Mouse (Mus musculus): ENCODE results near the gene Fam170b. TPM values are rescaled to one million over a fixed set of nuclear protein-coding genes. Genes with fewer than 3 reads are reported as not detected.

The Fam170b gene
- polyA plus RNA-seq (2016; fragmentation: Nextera tagmentation; extraction: Ambion mirVana): not detected in 2 replicates

GRCm38 (mm10) chr14:32833847-32834246 lies at the start of gene Fam170b:
Gene Fam170b (plus strand): TSS chr14:32833962.
- Histone ChIP-seq H3K36me3 (no peaks in the 10 kb centered on the region), H3K9ac (no peak within 1 kb of the TSS), H3K27ac (no peak within 1 kb of the TSS), H3K9me3 (no peaks in the 10 kb centered on the region), H3K4me3 (no peak within 1 kb of the TSS), H3K4me1 (no peaks in the 10 kb centered on the region), H3K27me3 (no peaks in the 10 kb centered on the region), H3K4me2 (replicated peaks) (no peak within 1 kb of the TSS)
- ATAC-seq (ENCODE audit: insufficient number of reproducible peaks, insufficient read depth, low FRiP score, low TSS enrichment): no peak
- 70% methylated on average over 8 of the region's 8 CpGs for WGBS

DNA sequence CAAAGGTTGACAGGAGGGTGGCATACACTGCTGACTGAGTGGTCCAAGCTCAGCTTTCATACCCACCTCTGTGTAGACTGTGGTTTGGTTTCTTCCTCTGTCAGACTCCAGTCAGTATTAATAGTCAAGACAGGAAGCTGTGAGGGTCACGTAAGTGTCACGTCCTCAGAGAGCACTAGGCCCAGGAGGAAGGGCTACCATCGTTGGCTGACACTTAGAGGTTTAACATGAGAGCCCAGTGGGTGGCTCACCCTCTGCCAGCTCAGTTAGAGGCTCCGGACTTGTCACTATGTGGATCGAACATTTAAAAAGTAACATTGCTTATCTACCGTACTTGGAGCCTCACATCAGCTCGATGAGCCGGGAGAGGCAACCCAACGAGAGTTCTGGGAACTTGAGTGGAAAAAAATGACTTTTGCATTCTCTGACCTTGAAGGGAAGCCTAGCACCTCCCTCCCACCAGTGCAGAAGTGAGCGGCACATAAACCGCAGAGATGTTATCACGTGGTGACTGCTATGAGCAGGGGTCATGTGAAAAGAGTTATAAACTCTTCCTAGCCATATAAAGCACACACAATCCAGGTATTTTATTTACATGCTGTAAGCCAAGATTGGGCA lies 49.5 kb upstream of the Fam170b start:
- no peak overlapping the region for H3K4me3 ChIP-seq
- no peak overlapping the region for H3K9ac ChIP-seq
- no peaks in the 10 kb centered on the region for H3K36me3 ChIP-seq
- no peak overlapping the region for H3K27ac ChIP-seq
- H3K9me3 ChIP-seq: no peaks in the 10 kb centered on the region
- WGBS: 73% methylated on average over 12 of the region's 12 CpGs
- no peaks in the 10 kb centered on the region for H3K27me3 ChIP-seq
- ATAC-seq (ENCODE audit: insufficient number of reproducible peaks, insufficient read depth, low FRiP score, low TSS enrichment): no peak
- no peaks in the 10 kb centered on the region for H3K4me1 ChIP-seq
- no peak overlapping the region for H3K4me2 ChIP-seq (replicated peaks)

DNA sequence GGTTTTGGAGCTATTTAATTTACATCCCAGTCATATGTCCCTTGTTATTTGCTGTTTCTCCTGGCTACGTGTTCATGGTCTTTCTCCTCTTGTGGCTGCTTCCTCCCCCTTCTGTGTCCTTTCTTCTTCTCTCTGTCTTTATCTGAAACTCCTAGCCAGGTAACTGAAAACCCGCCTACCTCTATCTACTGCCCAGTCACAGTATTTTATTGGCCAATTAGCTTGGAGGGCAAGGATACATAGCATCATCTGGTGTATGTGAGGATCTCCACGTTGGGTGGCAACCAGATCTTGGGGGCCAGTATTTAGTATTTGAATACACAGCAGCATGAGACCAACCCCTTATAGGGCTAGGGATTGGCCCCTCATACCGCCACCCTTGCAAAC lies 49.0 kb upstream of the Fam170b start:
- no peaks in the 10 kb centered on the region for H3K4me1 ChIP-seq
- 82% methylated on average over 4 of the region's 4 CpGs for WGBS
- H3K4me3 ChIP-seq: no peak overlapping the region
- no peaks in the 10 kb centered on the region for H3K27me3 ChIP-seq
- no peaks in the 10 kb centered on the region for H3K36me3 ChIP-seq
- no peak overlapping the region for H3K9ac ChIP-seq
- H3K27ac ChIP-seq: no peak overlapping the region
- H3K9me3 ChIP-seq: no peaks in the 10 kb centered on the region
- ATAC-seq (ENCODE audit: insufficient number of reproducible peaks, insufficient read depth, low FRiP score, low TSS enrichment): no peak
- H3K4me2 ChIP-seq (replicated peaks): no peak overlapping the region

- Histone ChIP-seq H3K4me3 (no peak within 1 kb of the TSS), H3K27ac (no peak within 1 kb of the TSS), H3K4me1 (no peaks in the 10 kb centered on the region), H3K9ac (no peak within 1 kb of the TSS), H3K4me2 (replicated peaks) (no peak within 1 kb of the TSS), H3K9me3 (no peaks in the 10 kb centered on the region), H3K36me3 (no peaks in the 10 kb centered on the region), H3K27me3 (no peaks in the 10 kb centered on the region)
- WGBS: 71% methylated on average over 3 of the region's 3 CpGs
- no peak for ATAC-seq (ENCODE audit: insufficient number of reproducible peaks, insufficient read depth, low FRiP score, low TSS enrichment)
Measured at GRCm38 (mm10) chr14:32785556-32786130, 48.1 kb upstream of the Fam170b start, which contains the start of gene Tmem273. Gene Tmem273 (plus strand): TSS chr14:32785963.

GRCm38 (mm10) chr14:32787691-32788090 lies 46.1 kb upstream of the Fam170b start:
- Histone ChIP-seq H3K27ac (no peak overlapping the region), H3K4me1 (no peaks in the 10 kb centered on the region), H3K36me3 (no peaks in the 10 kb centered on the region), H3K4me2 (replicated peaks) (no peak overlapping the region), H3K9ac (no peak overlapping the region), H3K27me3 (no peaks in the 10 kb centered on the region), H3K4me3 (no peak overlapping the region), H3K9me3 (no peaks in the 10 kb centered on the region)
- no peak for ATAC-seq (ENCODE audit: insufficient number of reproducible peaks, insufficient read depth, low FRiP score, low TSS enrichment)
- WGBS: 55% methylated on average over 5 of the region's 5 CpGs

DNA sequence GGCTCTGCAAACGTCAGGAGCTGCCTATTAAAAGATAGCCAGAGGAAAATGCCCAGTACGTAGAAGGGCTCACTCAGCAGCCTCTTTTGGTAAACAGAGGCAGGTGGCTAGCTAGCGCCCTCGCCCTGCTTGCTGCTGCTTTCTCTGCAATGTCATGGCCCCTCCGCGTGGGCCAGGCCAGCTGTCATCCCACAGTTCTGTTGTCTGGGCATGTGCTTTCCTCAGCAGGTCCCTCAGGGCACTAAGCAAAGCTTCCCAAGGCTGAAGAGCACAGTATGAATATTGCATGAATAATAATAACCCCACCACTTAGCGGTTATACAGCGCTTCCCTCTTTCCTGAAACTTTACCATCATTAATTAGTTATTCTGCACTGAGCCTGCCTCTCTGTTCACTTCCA lies 37.4 kb upstream of the Fam170b start:
- no peaks in the 10 kb centered on the region; the same call in 1 of the 2 replicates for H3K4me1 ChIP-seq
- H3K36me3 ChIP-seq: no peaks in the 10 kb centered on the region
- no peak overlapping the region for H3K9ac ChIP-seq
- H3K27ac ChIP-seq: no peak overlapping the region
- no peaks in the 10 kb centered on the region for H3K27me3 ChIP-seq
- no peak overlapping the region for H3K4me2 ChIP-seq (replicated peaks)
- 64% methylated on average over 8 of the region's 8 CpGs for WGBS
- no peak overlapping the region for H3K4me3 ChIP-seq
- H3K9me3 ChIP-seq: no peaks in the 10 kb centered on the region
- no peak for ATAC-seq (ENCODE audit: insufficient number of reproducible peaks, insufficient read depth, low FRiP score, low TSS enrichment)

DNA sequence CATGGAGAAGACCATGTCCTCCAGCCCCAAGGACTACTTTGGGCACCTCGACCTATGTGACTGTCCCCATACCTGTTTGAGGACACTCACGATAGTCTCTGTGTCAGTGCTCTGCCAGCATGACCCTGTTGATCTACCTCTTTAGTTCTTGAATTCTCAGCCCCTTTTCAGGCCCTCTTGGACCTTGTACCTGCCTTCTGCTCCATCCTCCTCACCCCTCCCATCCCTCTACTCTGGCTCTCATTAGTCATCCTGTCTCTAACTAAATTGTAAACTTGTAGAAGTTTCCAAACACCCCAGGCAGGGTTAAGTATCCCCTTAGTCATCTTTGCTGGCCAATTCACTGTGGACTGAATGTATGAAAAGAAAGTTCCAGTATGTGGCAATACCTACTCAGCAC lies 36.0 kb upstream of the Fam170b start:
- no peaks in the 10 kb centered on the region for H3K27me3 ChIP-seq
- H3K36me3 ChIP-seq: no peaks in the 10 kb centered on the region
- H3K27ac ChIP-seq: no peak overlapping the region
- ATAC-seq (ENCODE audit: insufficient number of reproducible peaks, insufficient read depth, low FRiP score, low TSS enrichment): no peak
- no peak overlapping the region for H3K4me3 ChIP-seq
- H3K9me3 ChIP-seq: no peaks in the 10 kb centered on the region
- H3K4me1 ChIP-seq: no peaks in the 10 kb centered on the region; the same call in 1 of the 2 replicates
- H3K9ac ChIP-seq: no peak overlapping the region
- H3K4me2 ChIP-seq (replicated peaks): no peak overlapping the region
- WGBS: 87% methylated on average over 2 of the region's 2 CpGs

DNA sequence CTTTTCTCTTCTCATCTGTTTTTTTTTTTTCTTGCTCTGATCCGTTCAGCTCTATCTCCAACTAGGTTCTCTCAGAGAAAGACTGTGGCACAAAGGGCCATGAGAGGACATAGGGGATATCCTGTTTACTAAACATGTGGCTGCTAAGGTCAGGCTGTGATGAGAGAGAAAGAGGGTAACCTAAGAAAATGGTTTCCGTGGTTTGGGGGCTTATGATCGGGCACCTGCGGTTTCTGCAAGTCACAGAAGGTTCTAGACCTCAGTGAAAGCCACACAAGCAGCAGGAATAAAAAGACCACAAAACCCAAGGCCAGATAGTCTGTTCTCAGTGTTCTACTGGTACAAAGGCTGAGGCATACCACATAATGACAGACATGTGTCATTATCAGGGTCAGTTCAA lies 35.4 kb upstream of the Fam170b start:
- no peak overlapping the region for H3K4me2 ChIP-seq (replicated peaks)
- H3K4me1 ChIP-seq: no peaks in the 10 kb centered on the region; the same call in 1 of the 2 replicates
- H3K9me3 ChIP-seq: no peaks in the 10 kb centered on the region
- no peak overlapping the region for H3K9ac ChIP-seq
- H3K36me3 ChIP-seq: no peaks in the 10 kb centered on the region
- H3K27ac ChIP-seq: no peak overlapping the region
- 86% methylated on average over 4 of the region's 4 CpGs for WGBS
- no peaks in the 10 kb centered on the region for H3K27me3 ChIP-seq
- H3K4me3 ChIP-seq: no peak overlapping the region
- ATAC-seq (ENCODE audit: insufficient number of reproducible peaks, insufficient read depth, low FRiP score, low TSS enrichment): no peak

- no peak overlapping the region for H3K9ac ChIP-seq
- no peaks in the 10 kb centered on the region for H3K36me3 ChIP-seq
- H3K27me3 ChIP-seq: no peaks in the 10 kb centered on the region
- H3K4me2 ChIP-seq (replicated peaks): no peak overlapping the region
- WGBS: 92% methylated on average over 7 of the region's 7 CpGs
- no peak overlapping the region for H3K27ac ChIP-seq
- no peaks in the 10 kb centered on the region for H3K9me3 ChIP-seq
- H3K4me1 ChIP-seq: no peaks in the 10 kb centered on the region; the same call in 1 of the 2 replicates
- H3K4me3 ChIP-seq: no peak overlapping the region
- no peak for ATAC-seq (ENCODE audit: insufficient number of reproducible peaks, insufficient read depth, low FRiP score, low TSS enrichment)
Measured at GRCm38 (mm10) chr14:32800048-32800447, 33.7 kb upstream of the Fam170b start.

DNA sequence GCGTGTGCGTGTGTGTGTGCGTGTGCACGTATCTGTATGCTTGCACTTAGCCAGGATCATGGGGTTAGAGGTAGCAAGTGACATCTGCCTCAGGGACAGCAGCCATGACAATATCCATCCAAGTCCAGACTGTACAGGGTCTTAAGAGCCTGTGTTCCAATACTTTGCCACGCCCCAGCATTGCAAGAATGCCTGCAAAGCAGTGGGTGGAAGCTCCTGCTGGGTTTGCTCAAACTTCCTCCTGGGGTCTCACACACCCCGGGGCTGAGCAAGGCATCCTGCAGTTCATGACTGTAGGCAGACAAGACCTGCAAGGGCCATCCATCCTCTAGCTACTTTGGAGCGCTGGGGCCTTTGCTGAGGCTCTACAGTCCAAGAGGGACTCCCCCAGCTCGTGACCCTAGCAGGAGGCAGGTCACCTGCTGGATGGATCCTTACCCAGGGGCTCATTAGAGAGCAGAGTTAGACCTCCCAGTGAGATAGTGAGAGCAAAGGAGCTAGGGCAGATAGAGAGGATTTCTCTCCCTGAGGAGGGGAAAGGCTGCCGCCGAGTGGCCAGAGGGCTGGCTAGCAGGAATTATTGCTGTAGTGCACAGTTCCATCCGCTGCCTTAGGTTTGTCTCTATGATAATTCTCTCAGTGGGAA lies 32.6 kb upstream of the Fam170b start:
- Histone ChIP-seq H3K9me3 (no peaks in the 10 kb centered on the region), H3K9ac (no peak overlapping the region), H3K4me3 (no peak overlapping the region), H3K36me3 (no peaks in the 10 kb centered on the region), H3K27me3 (no peaks in the 10 kb centered on the region), H3K4me2 (replicated peaks) (no peak overlapping the region), H3K27ac (no peak overlapping the region), H3K4me1 (no peaks in the 10 kb centered on the region; the same call in 1 of the 2 replicates)
- ATAC-seq (ENCODE audit: insufficient number of reproducible peaks, insufficient read depth, low FRiP score, low TSS enrichment): peak; percentile 68; the same call in 1 of the 2 replicates
- 55% methylated on average over 11 of the region's 11 CpGs for WGBS

- Histone ChIP-seq H3K4me2 (replicated peaks) (no peak overlapping the region), H3K4me1 (no peaks in the 10 kb centered on the region; the same call in 1 of the 2 replicates), H3K4me3 (no peak overlapping the region), H3K27ac (no peak overlapping the region), H3K9ac (no peak overlapping the region), H3K9me3 (no peaks in the 10 kb centered on the region), H3K27me3 (no peaks in the 10 kb centered on the region), H3K36me3 (no peaks in the 10 kb centered on the region)
- ATAC-seq (ENCODE audit: insufficient number of reproducible peaks, insufficient read depth, low FRiP score, low TSS enrichment): no peak
Measured at GRCm38 (mm10) chr14:32801662-32802024, 32.1 kb upstream of the Fam170b start.

DNA sequence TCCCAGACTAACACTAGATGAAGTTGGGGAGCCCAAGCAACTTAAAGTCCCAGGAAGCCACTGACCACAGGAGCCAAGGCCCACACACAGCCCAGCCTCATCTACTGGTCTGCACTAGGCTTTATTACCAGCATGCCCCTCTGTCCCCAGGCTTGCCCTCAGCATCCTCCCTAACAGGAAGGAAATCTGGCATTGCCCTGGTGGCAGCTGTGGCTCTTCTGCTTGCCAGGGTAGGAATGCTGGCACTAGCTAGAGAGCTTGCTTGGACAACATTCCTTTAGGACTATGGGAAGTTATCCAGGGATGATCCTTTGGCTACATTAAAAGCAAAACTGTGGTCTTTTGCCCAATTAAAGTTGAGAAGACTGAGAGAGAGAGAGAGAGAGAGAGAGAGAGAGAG lies 23.7 kb upstream of the Fam170b start:
- H3K4me3 ChIP-seq: no peak overlapping the region
- ATAC-seq (ENCODE audit: insufficient number of reproducible peaks, insufficient read depth, low FRiP score, low TSS enrichment): no peak
- H3K9me3 ChIP-seq: no peaks in the 10 kb centered on the region
- H3K27me3 ChIP-seq: no peaks in the 10 kb centered on the region
- no peak overlapping the region for H3K9ac ChIP-seq
- H3K27ac ChIP-seq: no peak overlapping the region
- H3K4me2 ChIP-seq (replicated peaks): no peak overlapping the region
- no peaks in the 10 kb centered on the region for H3K36me3 ChIP-seq
- no peaks in the 10 kb centered on the region for H3K4me1 ChIP-seq

Data from embryonic facial prominence, embryonic 12.5 days (tissue).